Mouse (Mus musculus) urinary bladder, postnatal 10 days (tissue): ENCODE data around the gene Prelid3b.

Experiments used
- DNase-seq: peaks from one replicate; pipeline ENCODE4 v3.0.0; 2022; ENCODE audit warnings: low spot score

The Prelid3b gene

DNA sequence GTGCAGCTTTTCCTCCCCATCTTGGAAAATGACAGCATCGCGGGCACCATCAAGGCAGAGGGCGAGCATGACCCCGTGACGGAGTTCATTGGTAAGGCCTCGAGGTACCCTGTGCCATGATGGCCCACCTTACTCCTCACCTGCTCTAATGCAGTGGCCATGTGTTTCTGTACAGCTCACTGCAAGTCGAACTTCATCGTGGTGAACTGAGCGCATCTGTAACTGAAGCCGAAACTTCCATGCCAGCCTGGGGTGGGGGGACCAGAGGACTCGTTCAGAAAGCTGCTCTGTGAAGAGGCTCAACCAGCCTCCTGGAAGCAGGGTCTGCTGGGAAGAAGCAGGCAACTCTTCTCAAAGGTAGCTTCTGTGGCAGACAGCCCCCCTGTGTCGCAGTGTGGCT is 46.0 kb downstream of the Prelid3b start:
- DNase-seq, result no peak

- DNase-seq, result no peak
Measured at GRCm38 (mm10) chr2:174424301-174425085, 48.4 kb downstream of the Prelid3b start.

DNA sequence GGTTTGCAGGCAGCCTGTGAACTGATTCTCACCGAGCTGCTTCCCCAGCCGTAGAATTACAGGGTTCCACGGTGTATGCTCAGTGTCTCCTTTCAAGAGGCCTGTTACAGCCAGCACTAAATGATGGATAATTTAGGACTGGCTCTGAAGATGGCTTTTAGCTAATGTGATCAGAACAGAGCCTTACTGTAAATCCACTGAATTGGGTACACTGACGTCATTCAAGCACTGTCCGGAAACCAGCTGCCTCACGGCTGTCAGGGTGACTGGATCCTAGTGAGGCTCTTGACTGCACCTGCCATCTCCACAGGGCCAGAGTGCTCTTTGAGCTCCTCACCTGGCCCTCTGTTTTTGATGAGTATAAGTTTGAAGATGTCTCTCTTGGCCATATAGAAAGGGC is 51.8 kb downstream of the Prelid3b start:
- no peak for DNase-seq

DNA sequence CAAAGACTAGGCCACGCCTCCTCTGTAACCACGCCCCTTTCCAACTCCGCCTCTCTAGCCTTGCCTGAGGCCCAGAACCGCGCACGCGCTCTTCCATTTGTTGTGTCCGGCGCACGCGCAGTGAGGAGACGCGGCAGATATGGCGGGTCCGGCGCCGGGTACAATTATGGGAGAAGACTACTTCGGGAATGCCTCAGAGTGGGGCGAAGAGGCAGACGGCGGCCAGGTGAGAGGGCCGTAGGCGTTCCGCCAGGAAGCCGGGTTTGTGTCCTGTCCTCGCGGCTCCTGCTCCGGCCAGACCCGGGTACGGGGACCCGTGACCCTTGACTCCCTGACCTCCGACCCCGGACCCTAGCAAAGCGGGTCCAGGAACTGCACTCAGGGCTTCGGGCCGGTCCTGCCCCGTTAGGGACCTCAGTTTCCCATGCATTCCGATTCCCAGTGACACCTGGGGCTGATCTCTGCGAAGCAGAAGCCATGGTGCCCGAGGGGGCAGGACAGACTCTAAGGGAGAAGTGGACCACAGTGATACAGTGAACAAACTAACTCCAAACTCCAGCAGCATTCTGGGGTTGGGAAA is 57.1 kb downstream of the Prelid3b start, which contains the start of gene Nelfcd:
Nelfcd (plus strand) TSS at position 74 of the 580 bp plus-strand sequence.
- peak; percentile 70 for DNase-seq
